Mouse (Mus musculus) liver, postnatal 0 days (tissue): ENCODE measurements around the gene Trir.

Source experiments
- CTCF ChIP-seq: sonication (generic); IDR thresholded peaks from 2 replicates; pipeline ENCODE4 v1.5.1; 2016; ENCODE audit warnings: antibody characterized with exemption, low read depth
- EP300 ChIP-seq: IDR thresholded peaks from 2 replicates; pipeline ENCODE4 v1.6.1; 2016; ENCODE audit warnings: antibody characterized with exemption, low read depth, mild to moderate bottlenecking

DNA sequence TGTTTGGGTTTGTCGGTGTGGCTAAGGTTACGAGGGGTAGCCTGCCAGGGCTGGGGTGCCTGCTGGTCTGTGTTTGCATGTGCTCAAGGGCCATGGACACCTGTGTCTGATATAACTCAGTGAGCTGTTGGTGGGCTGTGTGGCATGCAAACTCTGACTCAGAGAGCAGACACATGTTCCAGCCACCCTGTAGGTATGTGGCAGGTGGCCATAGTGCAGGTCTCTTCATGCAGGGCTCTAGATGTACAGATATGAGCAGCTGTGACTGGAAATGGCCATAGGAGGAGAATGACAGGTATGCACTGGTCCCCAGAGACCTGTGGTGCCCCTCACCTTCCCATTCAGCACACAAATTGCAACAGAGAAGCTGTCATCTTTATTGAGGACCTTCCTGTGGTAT, 40.5 kb downstream of the Trir start:
- no peak for TF ChIP-seq CTCF
- TF ChIP-seq EP300, result no peak
